Mouse (Mus musculus) CH12.LX (cell line): ENCODE measurements at regions not wholly inside any gene's neighbourhood (a gene's known extent, or its start where the extent isn't known, plus 50 kb on each side); places are given as distances from the start of the nearest gene placed in this dataset.

ENCODE experiments used
- DNase-seq: peaks from one replicate; pipeline ENCODE4 v3.0.0-alpha.2; 2013; ENCODE audit errors: extremely low read depth
- H3K27ac ChIP-seq: 2 replicates; pipeline ENCODE4 v1.5.1; 2012; ENCODE audit warnings: low read depth, mild to moderate bottlenecking, control low read depth, moderate library complexity; ENCODE audit not compliant: insufficient read depth
- H3K27me3 ChIP-seq: replicated peaks from 2 replicates; pipeline ENCODE3; 2012; ENCODE audit warnings: inconsistent platforms
- H3K36me3 ChIP-seq, 2 experiments: replicated peaks in 1 of 2; 2 replicates each; pipeline versions ENCODE3 to v1.6.1; 2012; ENCODE audit warnings: inconsistent platforms in 1 of 2, low read length in 1 of 2, mild to moderate bottlenecking in 1 of 2, mixed read lengths in 1 of 2, moderate library complexity in 1 of 2; ENCODE audit not compliant: control insufficient read depth in 1 of 2, insufficient read depth in 1 of 2
- H3K4me1 ChIP-seq, 2 experiments: 2 replicates each; pipeline ENCODE4 v1.6.1; 2012; ENCODE audit warnings: inconsistent platforms in 1 of 2, moderate library complexity in 1 of 2; ENCODE audit not compliant: insufficient read depth in 2 of 2, control insufficient read depth in 1 of 2
- H3K4me2 ChIP-seq: 2 replicates; pipeline ENCODE4 v1.6.1; 2012; ENCODE audit warnings: low read depth, mild to moderate bottlenecking, control low read depth; ENCODE audit not compliant: poor library complexity, insufficient read depth, severe bottlenecking
- H3K4me3 ChIP-seq, 3 experiments: fragments of 150-350 bp in 1 of 3; sonication (generic) in 1 of 3; replicated peaks in 1 of 3; 2 replicates each; pipeline versions ENCODE3 to v1.5.1; 2011 to 2012; ENCODE audit warnings: low read depth in 2 of 3, low read length in 2 of 3, mild to moderate bottlenecking in 2 of 3, moderate library complexity in 2 of 3, control low read depth in 1 of 3, improper control_type of control experiment in 1 of 3, inconsistent platforms in 1 of 3, mixed read lengths in 1 of 3; ENCODE audit not compliant: poor library complexity in 1 of 3
- H3K79me2 ChIP-seq: replicated peaks from 2 replicates; pipeline ENCODE4 v1.6.1; 2012; ENCODE audit warnings: mild to moderate bottlenecking, moderate library complexity; ENCODE audit not compliant: control insufficient read depth, poor library complexity, insufficient read depth, severe bottlenecking; ENCODE audit errors: extremely low read depth
- H3K9ac ChIP-seq: 2 replicates; pipeline ENCODE4 v1.6.1; 2012; ENCODE audit warnings: low read depth, mild to moderate bottlenecking, control low read depth, moderate library complexity; ENCODE audit not compliant: insufficient read depth
- H3K9me3 ChIP-seq: replicated peaks from 2 replicates; pipeline ENCODE3; 2012; ENCODE audit warnings: low read length, inconsistent platforms, mixed read lengths
- CHD1 ChIP-seq: IDR thresholded peaks from 2 replicates; pipeline ENCODE4 v1.6.1; 2012; ENCODE audit warnings: low read depth, low read length, improper control_type of control experiment, inconsistent platforms
- CHD2 ChIP-seq: IDR thresholded peaks from 2 replicates; pipeline ENCODE4 v1.6.1; 2011; ENCODE audit warnings: low read length, improper control_type of control experiment
- ELF1 ChIP-seq: IDR thresholded peaks from 2 replicates; pipeline ENCODE4 v1.6.1; 2014; ENCODE audit warnings: low read depth, mild to moderate bottlenecking, inconsistent platforms, low read length, improper control_type of control experiment
- MAFK ChIP-seq: IDR thresholded peaks from 2 replicates; pipeline ENCODE4 v1.6.1; 2011; ENCODE audit warnings: low read length, improper control_type of control experiment; ENCODE audit not compliant: insufficient replicate concordance
- MAZ ChIP-seq: IDR thresholded peaks from 2 replicates; pipeline ENCODE4 v1.6.1; 2012; ENCODE audit warnings: low read depth, mild to moderate bottlenecking, inconsistent platforms, low read length, improper control_type of control experiment, moderate library complexity
- MEF2A ChIP-seq: IDR thresholded peaks from 2 replicates; pipeline ENCODE4 v1.6.1; 2014; ENCODE audit warnings: low read depth, mild to moderate bottlenecking, inconsistent platforms, low read length, improper control_type of control experiment, borderline replicate concordance
- MXI1 ChIP-seq: IDR thresholded peaks from 2 replicates; pipeline ENCODE4 v1.6.1; 2011; ENCODE audit warnings: mild to moderate bottlenecking, low read depth, low read length, improper control_type of control experiment
- NRF1 ChIP-seq: IDR thresholded peaks from 2 replicates; pipeline ENCODE4 v1.6.1; 2014; ENCODE audit warnings: low read depth, mild to moderate bottlenecking, inconsistent platforms, low read length, improper control_type of control experiment, moderate library complexity
- PAX5 ChIP-seq: IDR thresholded peaks from 2 replicates; pipeline ENCODE4 v1.6.1; 2012; ENCODE audit warnings: low read length, inconsistent platforms, mixed read lengths
- POLR2AphosphoS2 ChIP-seq: IDR thresholded peaks from 2 replicates; pipeline ENCODE4 v1.6.1; 2011; ENCODE audit warnings: low read depth, low read length, improper control_type of control experiment
- RCOR1 ChIP-seq: conservative IDR thresholded peaks from 2 replicates; pipeline ENCODE4 v1.6.1; 2012; ENCODE audit warnings: low read depth, mild to moderate bottlenecking, inconsistent platforms, low read length, improper control_type of control experiment
- SIN3A ChIP-seq: IDR thresholded peaks from 2 replicates; pipeline ENCODE4 v1.6.1; 2012; ENCODE audit warnings: low read length, improper control_type of control experiment, inconsistent platforms
- ZMIZ1 ChIP-seq: IDR thresholded peaks from 2 replicates; pipeline ENCODE4 v1.6.1; 2012; ENCODE audit warnings: low read depth, mild to moderate bottlenecking, inconsistent platforms, low read length, improper control_type of control experiment
- ZNF384 ChIP-seq: IDR thresholded peaks from 2 replicates; pipeline ENCODE4 v1.6.1; 2012; ENCODE audit warnings: low read depth, low read length, improper control_type of control experiment, inconsistent platforms
- dilution Hi-C: fragments of 300-500 bp; cut with MboI; formaldehyde crosslinking; loops from 2 replicates; pipeline ENCODE4 v1.14.3; 2020; ENCODE audit warnings: low sequenced_read_pairs; ENCODE audit not compliant: extremely low pct_unique_long_range_greater_than_20kb, extremely low pct_ligation_motif_present
- in situ Hi-C: fragments of 300-500 bp; cut with MboI; formaldehyde crosslinking; loops from 3 replicates; pipeline ENCODE4 v1.14.3; 2019; ENCODE audit warnings: low sequenced_read_pairs, low pct_ligation_motif_present, low pct_unique_long_range_greater_than_20kb, mixed read lengths

DNA sequence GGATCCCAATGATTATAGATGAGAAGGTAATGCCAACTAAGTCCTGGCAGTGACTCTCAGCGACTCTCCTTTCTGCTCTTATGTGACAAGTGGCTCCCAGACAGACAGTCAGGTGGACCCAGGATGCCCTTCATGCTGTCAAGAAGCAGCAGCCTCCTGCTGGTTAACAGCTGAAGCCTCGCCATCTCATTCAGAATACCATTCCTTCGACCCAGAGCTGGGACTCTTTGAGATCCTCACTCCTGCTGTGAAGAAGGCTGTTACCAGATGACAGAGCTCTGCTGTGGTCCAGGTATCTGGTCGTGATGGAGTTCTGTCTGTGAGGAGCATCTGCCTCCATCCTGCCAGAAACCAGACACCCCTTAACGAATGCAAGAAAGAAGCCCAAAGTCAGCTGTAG, 590.9 kb upstream of the Arpp21 start:
- no peak overlapping the region for H3K4me2 ChIP-seq
- dilution Hi-C loops (no loop called here), in situ Hi-C loops (no loop called here)
- TF ChIP-seq RCOR1 (no peak), CHD2 (no peak), NRF1 (no peak), ELF1 (no peak), MAFK (no peak), ZNF384 (no peak), POLR2AphosphoS2 (no peak), MXI1 (no peak), SIN3A (no peak), PAX5 (no peak)
- H3K79me2 ChIP-seq, result no peaks in the 10 kb centered on the region
- no peaks in the 10 kb centered on the region for H3K4me1 ChIP-seq
- H3K27ac ChIP-seq, result no peak overlapping the region
- H3K4me3 ChIP-seq, result no peak overlapping the region
- no peaks in the 10 kb centered on the region for H3K36me3 ChIP-seq
- no peak for DNase-seq
- H3K9ac ChIP-seq, result no peak overlapping the region
- H3K27me3 ChIP-seq, result no peaks in the 10 kb centered on the region
- peaks cover 68% of the 10 kb centered on the region for H3K9me3 ChIP-seq

DNA sequence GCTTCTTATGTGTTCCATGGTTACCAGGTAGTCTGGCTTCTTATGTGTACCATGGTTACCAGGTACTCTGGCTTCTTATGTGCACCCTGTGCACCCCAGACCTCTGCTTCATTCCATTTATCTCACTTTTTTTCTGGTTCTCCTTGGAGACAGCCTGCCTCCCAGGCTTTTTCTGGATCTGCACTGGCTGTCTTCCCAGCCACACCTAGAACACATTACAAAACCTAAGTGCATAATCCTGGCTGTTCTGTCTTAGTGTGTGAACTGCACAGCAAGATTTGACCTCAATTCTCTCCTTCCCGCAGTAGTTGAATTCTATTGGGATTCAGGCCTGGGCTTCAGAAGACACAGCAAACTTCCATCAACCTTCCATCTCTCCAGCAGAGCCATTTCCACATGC, 586.2 kb upstream of the Arpp21 start:
- no peaks in the 10 kb centered on the region for H3K27me3 ChIP-seq
- H3K4me1 ChIP-seq, result no peaks in the 10 kb centered on the region
- H3K9ac ChIP-seq, result no peak overlapping the region
- H3K4me2 ChIP-seq, result no peak overlapping the region
- H3K4me3 ChIP-seq, result no peak overlapping the region
- no peaks in the 10 kb centered on the region for H3K36me3 ChIP-seq
- no peaks in the 10 kb centered on the region for H3K79me2 ChIP-seq
- dilution Hi-C loops (no loop called here), in situ Hi-C loops (no loop called here)
- H3K27ac ChIP-seq, result no peak overlapping the region
- peaks cover 61% of the 10 kb centered on the region for H3K9me3 ChIP-seq
- no peak for DNase-seq
- TF ChIP-seq MAZ (no peak), PAX5 (no peak)

DNA sequence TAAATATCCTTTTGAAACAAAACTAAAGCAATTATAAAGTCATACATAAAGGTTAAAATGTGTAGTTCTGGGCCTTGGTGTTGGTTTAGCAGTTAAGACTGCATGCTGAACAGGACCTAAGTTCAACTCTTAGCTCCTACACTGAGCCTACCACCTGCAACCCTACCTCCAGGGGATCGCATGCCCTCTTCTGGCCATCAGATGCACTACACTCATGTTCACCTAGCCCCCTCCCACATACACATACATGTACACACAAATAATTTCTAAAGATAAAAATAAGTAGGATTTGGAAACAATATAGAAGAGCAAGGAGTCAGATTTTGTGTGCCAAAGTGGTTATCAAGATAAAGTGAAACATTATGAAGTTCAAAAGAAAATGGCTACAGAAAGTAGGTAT, 576.2 kb upstream of the Arpp21 start:
- Histone ChIP-seq H3K27ac (no peak overlapping the region), H3K4me3 (no peak overlapping the region), H3K9me3 (peaks cover 64% of the 10 kb centered on the region), H3K79me2 (no peaks in the 10 kb centered on the region), H3K9ac (no peak overlapping the region), H3K27me3 (no peaks in the 10 kb centered on the region), H3K4me1 (no peaks in the 10 kb centered on the region), H3K4me2 (no peak overlapping the region), H3K36me3 (no peaks in the 10 kb centered on the region)
- TF ChIP-seq CHD1 (no peak), ZMIZ1 (no peak), MEF2A (no peak)
- dilution Hi-C loops, result no loop called here
- in situ Hi-C loops, result no loop called here
- DNase-seq, result no peak
